Mouse (Mus musculus): Measurements from ENCODE around the gene Atg2a.
"Not testable (repeated sequence)": the region's sequence is repeated elsewhere in the genome, so short reads cannot be mapped to it uniquely, and the experiment has no call there.

The Atg2a gene

DNA sequence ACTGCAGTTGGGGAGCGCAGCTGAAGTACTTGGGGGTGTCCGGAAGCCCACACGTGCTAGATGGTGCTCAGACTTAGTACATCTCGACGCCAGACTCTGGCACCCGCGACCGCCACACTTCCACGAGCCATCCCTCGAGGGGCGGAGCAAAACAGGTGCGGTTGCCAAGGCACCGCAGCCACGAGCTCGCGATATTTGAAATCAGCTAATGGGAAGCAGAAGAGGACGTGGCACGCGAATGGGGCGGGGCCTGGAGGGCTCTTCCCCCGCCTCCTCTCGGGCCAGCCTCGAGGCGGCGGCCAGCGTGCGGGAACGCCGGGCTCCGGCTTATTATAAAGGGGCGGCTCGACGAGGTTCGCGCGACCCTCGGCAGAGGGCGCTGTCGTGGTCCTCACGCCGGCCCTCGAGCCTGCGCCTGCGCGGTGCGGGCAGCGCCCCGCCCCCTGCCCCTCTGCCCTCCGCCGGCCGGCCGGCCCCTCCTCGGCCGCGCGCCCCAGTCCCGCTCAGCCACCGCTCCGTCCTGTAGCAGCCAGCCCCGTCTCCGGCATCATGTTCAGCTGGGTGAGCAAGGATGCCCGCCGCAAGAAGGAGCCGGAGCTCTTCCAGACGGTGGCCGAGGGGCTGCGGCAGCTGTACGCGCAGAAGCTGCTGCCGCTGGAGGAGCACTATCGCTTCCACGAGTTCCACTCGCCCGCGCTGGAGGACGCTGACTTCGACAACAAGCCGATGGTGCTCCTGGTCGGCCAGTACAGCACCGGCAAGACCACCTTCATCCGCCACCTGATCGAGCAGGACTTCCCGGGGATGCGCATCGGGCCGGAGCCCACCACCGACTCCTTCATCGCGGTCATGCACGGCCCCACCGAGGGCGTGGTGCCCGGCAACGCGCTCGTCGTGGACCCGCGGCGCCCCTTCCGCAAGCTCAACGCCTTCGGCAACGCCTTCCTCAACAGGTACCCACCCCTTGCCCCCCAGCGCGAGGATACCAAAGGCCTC lies 35.3 kb downstream of the Atg2a start, which contains the start of gene Ehd1:
Ehd1 (plus strand) TSS at position 300 of the 996 bp plus-strand sequence.
- peak; percentile 98 for DNase-seq (ENCODE audit: low spot score)

DNA sequence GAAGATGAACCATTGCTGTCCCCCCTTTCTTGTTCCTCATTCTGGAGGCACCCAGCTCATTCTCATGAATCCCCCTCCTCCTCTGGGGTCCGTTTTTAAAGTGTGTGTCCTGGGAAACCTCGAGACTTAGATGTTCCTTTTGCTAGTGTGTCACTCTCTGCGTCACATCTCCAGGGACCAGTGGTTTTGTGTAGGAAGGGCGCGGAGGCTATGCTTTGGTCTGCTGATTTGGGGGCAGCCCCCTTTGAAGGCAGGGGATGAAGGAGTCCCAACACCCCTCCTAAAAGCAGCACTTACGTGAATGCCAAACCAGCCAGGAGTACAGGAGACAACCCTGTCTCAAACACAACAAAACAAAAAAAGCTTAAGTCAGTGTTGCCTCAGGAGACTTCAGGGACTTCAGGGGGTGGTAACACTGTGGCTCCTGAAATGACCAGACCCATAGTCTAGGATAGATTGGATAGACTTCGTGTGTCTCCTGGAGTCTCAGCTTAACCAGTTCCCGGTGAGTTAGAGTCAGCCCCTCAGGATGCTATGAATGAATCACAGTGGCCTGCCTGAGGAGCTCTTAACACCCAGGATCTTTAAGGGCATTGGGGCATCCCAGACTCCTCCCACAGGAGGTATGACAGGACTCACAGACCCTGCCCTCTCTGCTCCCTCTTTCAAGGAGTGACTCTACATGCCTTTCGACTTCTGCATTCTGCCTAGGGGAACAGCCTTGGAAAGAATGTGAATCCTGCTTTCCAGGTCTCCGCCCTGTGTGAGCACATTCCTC lies 36.4 kb downstream of the Atg2a start:
- peak; percentile 94 for DNase-seq (ENCODE audit: low spot score)

DNA sequence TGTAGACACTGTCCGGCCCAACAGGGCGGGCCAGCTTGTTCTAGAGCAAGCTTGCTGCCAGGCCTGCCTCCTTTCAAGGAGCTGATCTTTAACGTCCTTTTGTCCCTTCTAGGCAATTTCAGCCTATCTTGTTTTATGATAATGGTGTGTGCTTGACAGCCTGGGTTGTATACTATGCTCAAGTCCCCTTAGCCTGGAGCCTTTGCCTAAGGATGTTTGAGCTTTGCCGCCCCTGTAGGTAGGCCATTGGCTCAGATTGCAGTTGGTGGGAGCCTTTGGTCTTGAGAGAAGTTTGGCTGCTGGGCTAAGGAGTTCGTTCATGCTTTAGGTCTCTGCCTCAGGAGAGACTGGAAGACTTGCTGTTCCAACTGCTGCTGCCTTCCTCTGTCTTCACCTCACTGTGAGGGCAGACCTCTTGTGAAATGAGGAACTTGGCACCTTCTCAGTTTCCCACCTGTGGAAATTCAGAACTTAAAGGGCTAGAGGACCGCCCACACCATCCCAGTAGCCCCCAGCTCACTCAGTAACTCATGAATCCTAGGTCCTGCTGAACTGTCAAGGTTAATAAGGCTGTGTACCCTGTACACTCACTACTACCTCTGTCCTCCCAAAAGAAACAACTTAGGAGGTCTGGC lies 37.1 kb downstream of the Atg2a start:
- peak; percentile 38 for DNase-seq (ENCODE audit: low spot score)

DNA sequence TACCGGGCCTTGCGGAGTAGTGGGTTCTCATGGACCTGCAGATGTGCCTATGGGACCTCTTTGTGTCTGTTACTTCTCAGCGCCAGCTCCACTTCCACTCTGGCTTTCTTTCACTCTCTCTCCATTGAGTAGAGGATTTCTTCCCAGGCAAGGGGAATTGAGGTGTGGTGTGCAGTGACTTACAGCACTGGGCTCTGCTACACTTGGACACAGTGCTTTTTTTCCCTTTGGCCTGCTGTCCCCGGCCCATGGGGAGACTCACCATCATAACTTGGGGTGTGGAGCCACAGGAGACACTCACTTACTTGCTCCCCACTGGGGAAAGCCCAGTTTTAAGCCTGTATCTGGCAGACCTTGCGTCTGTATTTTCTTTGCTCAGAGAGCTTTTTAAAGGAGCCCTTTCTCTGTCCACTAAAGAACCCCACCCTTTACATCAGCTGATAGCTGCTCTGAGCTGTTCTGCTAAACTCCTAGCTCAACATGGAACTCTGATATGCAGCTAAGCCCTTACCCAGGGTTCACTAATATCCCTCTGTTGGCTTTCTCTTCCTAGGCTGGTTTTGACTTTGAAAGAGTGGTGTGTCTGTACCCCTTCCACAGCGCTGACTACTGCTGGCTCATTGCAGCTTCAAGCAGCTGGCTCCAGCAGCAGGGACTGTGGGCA lies 38.1 kb downstream of the Atg2a start:
- DNase-seq (ENCODE audit: low spot score), result no peak

DNA sequence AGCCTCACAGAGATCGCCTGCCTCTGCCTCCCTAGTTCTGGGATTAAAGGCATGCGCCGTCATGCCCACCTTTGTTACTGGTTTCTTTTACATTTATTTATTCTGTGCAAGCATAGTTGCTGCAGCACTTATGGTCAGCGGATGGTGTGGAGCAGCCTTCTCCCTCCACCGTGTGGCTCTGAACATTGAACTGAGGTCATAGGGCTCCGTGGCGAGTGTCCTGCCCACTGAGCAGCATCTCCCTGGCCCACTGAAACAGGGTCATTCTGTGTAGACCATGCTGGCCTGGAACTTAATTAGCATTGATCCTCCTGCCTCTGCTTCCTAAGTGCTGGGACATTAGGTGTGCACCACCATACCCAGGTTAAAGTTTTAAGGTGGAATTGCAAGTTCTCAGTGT lies 39.1 kb downstream of the Atg2a start:
- DNase-seq (ENCODE audit: low spot score), result no peak

DNA sequence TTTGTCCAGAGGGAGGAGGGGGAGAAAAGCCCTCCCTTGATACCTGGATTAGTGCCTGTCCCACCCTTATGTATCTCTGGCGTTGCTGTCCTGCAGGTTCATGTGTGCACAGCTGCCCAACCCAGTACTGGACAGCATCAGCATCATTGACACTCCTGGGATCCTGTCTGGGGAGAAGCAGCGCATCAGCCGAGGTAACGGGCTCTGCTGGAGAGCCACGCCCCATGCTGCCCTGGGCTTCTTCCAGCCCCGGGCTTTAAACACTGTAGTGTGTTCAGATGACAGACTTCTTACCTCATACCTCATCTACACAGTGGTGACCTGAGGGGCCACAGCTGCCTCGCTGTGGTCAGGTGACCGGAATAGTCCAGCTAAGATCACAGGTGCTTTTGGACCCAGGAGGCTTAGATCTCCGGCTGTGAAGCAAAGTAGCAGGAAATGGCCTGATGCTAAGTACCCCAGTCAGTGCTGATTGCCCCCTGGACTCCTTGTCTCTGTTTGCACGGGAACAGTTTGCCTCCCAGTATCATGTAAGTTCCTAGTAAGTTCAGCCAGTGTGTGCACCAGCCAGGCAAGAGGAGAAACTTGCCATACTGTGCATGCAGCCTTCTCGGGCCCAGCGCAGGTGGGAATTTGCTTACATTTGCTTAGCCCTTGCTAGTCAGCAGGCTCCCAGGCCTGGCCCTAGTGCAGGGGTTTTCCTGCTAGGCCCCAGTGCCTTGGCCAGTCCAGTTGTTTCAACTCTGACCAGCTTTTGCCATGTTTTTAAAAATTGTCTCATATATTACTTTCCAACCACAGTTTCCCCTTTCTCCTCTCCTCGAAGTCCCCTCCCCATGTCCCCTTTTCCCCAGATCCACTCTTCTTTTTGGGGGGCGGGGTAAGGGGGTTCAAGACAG lies 39.9 kb downstream of the Atg2a start:
- no peak for DNase-seq (ENCODE audit: low spot score)

DNA sequence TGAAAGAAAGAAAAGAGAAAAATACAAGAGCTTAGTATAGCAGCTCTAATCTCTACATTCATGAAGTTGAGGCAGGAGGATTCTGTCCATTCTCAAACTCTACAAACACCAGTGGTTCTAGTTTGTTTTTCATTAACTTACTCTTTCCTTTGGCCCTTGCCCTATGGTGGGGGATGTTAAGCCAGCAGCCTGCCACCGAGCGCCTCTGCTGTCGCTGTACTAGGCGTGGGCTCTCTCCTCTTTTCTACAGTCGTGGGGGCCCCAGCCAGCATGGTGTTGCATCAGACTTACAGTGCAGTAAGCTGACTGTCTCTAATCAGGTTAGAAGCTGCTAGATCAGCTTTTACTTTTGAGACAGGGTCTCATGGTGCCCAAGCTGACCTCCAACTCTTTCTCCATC lies 41.5 kb downstream of the Atg2a start:
- no peak for DNase-seq (ENCODE audit: low spot score)

DNA sequence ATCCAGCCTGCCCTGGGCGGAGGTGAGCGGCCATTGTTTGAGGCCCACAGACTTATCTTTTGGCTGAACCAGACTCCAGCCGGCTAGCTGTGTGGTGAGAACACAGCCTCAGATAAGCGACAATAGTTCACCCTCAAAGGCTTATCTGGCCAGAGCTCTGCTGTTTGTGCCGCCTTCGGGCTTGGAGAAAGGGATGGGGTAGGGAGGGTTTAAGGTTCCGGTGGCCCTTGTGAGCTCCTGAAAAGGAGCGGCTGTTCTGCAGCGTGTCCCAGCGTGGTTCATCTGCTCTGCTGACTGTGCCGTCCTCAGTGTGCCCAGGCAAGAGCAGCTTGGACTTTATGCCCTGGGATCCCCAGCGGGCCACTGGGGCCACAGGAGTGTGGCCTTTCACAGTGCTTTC lies 43.0 kb downstream of the Atg2a start:
- no peak for DNase-seq (ENCODE audit: low spot score)

DNA sequence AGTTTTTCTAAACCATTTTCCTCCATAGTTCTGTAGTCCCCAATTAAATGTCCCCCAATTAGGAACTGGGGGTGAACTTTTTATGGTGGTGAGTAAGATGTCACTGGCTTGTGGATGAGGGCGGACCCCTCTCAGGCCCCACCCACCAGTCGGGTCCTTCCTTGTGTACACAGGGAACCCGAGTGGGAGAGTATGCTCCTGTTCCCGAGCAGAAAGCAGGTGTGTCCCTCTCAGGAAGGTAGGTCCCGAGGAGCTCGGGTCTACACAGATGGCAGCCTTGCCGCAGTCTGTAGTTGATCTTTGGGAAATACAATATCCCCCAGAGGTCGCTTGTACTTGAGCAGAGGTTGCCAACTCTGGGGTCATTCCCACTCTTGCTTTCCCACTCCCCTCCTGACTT lies 43.8 kb downstream of the Atg2a start:
- no peak for DNase-seq (ENCODE audit: low spot score)

DNA sequence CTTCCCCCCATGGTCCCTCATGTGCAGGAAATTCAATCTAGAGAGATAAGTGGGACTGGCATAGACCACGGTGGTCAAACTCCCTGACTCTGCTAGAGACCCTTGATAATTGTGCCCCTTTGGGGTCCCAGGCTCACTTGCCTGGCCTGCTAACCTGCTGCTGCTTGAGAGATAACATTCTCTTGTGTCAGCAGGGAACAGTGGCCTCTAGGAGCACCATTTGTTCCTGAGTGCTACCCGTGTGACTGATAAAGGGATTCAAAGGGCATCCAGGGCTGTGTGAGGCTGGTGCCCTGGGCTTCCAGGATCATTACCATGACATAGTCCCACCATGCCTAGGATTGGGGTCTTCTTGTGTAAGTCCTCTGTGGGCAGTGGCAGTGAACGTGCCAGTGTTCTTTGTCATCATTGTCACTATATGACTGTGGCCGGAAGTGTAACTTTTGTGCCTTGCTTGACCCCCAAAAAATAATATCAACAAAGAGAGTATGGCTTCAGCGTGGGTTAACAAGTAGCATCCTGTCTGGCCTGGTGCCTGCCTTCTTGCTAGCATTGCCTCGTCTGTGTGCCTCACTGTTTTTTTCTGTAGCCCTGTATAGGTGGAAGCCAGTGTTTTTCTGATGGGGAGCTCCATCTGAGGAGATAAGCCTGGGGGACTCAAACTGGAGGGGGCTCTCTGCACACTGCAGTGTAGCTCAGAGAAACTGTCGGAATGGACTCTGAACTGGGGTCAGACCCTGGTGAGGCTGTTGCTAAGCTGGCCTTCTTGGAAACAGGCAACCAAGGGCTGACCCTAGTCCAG lies 44.4 kb downstream of the Atg2a start:
- peak; percentile 29 for DNase-seq (ENCODE audit: low spot score)

DNA sequence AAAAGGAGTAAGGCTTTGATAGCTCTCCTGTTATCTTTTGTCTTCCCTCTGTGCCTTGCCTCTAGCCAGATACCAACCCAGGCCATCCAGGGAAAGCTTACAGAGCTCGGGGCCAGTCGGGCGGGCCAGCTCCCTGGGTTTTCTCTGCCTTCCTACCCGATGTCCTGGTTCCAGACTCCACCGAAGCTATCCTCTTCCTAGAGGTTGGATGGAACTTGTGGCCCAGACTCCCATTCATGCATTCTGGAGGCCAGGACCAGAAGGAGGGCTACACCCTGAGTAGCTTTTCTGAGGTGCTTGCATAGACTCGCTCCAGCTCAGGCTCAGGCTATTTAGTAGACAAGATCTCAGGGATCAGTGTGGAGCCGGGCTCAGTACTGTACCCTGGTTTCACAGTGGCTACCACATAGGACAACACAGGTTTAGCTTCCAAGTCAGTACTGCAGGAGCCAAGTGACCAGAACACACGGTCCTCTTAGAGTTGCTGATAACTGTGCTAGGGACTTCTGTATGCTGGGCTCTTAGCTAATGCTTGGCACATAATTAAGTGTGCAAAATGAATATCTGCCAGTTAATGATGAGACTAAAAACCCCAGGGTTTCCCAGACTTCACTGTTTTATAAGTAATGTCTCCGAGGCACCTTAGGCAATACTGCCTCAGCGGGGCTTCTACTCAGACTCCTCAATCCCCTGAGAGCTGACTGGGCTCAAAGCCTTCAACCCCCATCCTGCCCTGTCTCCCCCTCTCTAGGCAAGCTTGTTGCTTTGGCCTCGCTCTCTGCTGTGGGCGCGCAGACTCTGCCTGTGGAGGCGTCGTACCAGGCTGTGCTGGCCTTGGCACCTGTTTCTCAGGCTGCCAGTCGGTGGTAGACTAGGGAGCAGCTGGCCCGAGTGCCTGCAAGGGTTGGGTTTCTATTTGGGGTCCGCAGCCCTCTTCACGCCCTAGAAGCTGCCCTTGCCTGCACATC lies 45.2 kb downstream of the Atg2a start:
- DNase-seq (ENCODE audit: low spot score), result no peak

DNA sequence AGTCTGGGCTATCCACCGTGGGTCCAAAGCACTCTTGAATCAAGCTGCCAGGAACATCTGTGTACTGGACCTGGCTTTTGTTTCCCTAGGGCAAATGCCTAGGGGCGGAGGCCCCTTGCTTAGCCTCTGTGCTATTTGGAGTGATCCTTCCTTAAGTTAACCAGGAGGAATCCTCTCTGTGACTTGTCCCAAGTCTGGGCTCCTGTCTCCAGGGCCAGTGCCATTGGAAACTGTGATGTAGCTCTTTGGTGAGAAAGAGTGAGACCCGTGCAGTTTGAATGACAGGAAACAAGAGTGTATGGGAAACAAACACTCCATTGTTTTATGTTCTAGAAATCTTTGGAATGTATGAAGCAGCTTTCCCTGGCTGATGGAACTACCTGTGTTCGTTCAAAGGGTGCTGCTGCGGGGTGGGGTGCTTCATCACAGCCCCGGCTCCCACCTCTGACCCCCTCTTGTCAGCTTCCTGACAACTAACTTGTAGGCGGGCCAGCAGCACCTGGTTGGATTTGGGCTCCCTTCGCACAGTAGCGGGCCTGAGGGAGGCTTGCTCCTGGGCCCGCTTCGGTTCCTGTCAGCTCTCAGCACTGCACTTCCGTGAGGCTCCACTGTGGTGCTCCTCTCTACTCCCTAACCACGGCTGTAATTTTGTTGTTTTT lies 46.9 kb downstream of the Atg2a start:
- peak; percentile 45 for DNase-seq (ENCODE audit: low spot score)

DNA sequence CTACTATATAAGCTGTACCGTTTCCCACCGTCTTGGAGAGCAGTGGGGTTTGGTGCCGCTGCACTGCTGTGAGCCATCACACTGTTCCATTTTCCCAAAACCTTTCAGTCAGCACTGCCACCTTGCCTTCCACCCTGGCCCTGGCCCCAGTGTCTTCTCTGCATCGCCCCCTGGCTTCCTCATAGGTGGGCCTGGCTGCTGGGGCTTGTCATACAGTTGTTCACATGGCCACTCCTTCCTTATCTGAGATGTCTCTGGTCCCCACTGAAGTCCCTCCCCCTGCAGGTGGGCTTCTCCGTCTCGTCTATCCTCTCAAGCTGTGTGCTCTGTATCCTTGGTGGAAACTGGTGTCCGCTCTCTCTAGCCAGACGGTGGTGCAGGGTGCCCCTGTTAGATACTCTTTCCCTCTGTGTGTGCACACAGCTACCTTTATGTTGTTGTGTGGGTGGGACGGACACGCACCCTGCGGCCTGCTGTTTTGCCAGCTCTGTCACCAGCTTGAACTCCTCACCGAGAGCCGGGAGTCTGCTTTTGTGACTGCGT lies 48.3 kb downstream of the Atg2a start:
- no peak for DNase-seq (ENCODE audit: low spot score)

DNA sequence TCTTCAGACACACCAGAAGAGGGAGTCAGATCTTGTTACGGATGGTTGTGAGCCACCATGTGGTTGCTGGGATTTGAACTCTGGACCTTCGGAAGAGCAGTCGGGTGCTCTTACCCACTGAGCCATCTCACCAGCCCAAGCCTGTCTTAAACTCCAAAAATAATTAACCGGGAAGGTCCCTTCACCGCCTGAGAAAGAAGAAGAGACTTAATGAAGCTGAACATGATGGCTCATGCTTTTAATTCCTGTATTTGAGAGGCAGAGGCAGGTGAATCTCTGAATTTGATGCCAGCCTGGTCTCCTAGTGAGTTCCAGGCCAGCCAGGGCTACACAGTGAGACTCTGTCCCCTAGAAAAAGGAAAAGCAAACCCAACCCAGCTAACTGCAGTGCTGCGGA lies 49.2 kb downstream of the Atg2a start:
- DNase-seq (ENCODE audit: low spot score), result not testable (repeated sequence)

DNA sequence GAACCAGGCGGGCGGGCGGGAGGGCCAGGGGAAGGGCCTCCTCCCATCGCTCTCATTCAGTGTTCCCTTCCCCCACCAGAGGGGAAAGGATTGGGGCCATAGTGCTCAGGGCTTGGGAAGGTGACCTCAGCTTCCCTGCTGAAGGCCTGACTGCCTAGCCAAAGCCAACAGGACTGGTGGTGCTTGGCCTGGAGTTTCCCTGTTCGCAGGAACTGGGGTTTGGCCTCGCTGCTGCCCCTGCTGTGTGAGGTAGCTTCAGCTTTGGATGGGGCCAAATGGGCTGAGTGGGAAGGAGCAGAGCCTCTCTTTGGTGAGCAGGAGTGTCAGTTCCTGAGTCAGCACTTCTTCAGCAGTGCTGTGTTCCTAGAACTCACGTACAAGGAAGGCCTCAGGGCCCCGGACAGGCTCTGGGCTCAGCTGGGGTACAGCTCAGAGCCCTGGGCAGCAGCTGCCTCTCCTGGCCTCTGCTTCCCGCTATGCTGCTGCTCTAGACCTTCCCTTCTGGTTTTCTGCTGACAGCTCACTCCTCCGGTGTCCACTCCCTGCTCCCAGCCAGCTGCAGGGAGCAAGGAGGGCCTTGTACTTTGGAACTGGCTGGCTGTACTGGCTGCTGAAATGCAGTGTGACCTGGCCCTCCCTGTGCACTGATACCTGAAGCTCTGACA lies 49.8 kb downstream of the Atg2a start:
- no peak for DNase-seq (ENCODE audit: low spot score)

DNA sequence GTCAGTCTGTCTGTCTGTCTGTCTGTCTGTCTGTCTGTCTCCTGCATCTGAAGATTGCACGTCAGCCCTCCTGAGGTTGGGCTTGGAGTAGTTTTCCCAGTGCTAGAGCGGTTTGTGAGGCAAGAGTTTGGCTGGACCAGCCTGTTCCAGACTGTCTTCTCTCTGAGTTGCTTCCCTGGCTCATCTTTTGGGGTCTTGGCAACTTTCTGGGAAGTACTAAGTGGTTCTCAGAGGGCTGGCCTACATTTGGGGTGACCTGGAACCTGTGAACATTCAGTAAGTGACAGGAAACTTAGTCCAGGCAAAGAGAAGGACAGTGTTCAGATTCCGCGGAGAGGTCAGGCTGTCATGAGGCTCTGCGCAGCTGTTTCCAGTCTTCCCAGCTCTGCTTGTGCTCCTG lies 50.8 kb downstream of the Atg2a start:
- no peak for DNase-seq (ENCODE audit: low spot score)

DNA sequence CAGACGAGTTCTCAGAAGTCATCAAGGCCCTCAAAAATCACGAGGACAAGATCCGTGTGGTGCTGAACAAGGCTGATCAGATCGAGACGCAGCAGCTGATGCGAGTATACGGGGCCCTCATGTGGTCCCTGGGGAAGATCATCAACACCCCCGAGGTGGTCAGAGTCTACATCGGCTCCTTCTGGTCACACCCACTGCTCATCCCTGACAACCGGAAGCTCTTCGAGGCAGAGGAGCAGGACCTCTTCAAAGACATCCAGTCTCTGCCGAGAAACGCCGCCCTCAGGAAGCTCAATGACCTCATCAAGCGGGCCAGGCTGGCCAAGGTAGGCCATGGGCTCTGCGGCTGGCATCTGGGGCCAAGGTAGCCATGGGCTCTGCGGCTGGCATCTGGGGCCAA lies 52.8 kb downstream of the Atg2a start:
- DNase-seq (ENCODE audit: low spot score), result no peak
